Mouse (Mus musculus): ENCODE measurements around the gene Gm3002.
"Not testable (repeated sequence)": the region's sequence is repeated elsewhere in the genome, so short reads cannot be mapped to it uniquely, and the experiment has no call there.

Gm3002 gene

DNA sequence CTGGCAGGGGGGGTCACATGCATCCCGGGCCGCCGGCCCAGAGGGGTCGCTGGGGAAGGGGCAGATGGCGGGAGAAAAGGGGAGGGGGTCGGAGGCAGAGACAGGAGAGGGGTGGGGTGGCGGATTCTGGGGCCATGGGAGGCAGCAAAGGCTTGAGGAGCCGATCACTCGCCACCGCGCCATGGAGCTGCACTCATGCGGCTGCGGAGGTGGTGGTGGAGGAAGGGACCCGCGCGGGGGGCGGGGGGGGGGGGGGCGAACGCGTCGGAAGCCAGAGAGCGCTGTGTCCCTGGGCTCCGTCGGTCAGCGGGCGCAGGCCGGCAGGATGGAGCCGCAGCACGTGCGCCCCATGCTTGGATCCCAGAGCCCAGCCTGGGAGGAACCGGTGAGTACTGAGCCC is at the start of gene Gm3002:
TSS of gene Gm3002 (plus strand) at position 301 of the 400 bp plus-strand sequence.
- CTCF ChIA-PET = not testable (repeated sequence)

DNA sequence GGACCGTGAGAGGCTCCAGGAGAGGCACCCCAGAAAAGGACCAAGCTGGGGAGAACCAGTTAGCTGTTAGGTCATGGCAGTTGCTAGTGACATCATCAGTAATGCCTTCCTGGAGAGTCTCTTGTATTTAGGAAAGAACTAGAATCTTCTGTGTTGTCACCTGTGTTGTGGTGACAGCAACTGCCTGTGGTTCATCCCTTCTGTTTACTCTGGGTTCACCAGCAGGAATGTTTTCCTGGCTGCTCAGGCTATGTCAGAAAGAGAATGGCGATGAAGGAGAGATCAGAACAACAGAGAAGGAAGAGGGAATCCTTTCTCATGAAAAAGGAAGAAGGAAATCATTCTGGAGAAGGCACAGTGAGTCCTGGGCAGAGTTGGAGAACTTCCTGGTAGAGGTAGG is 36.1 kb downstream of the Gm3002 start, which contains the start of gene Gm3033:
TSS of gene Gm3033 (plus strand) at position 301 of the 400 bp plus-strand sequence.
- CTCF ChIA-PET = not testable (repeated sequence)

DNA sequence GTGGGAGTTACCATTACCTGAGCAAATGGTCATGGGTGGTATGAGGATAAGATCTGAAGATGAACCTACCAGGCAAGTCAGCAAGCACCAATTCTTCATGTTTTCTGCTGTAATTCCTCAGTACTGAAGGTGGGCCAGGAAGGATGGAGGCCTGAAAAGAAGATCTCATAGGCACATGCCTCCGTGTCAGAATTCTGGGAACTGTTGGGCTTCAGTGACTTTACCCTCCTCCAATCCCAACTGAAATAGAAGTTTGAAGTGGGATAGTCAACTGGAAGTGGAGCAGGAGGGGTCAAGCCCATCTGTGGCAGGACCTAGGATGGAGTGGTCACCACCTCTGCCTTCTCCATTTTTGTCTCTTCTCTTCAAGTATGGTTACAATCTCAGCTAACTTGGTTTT is 74.0 kb downstream of the Gm3002 start, which contains the start of gene Gm2916:
TSS of gene Gm2916 (plus strand) at position 301 of the 400 bp plus-strand sequence.
- CTCF ChIA-PET = not testable (repeated sequence)

DNA sequence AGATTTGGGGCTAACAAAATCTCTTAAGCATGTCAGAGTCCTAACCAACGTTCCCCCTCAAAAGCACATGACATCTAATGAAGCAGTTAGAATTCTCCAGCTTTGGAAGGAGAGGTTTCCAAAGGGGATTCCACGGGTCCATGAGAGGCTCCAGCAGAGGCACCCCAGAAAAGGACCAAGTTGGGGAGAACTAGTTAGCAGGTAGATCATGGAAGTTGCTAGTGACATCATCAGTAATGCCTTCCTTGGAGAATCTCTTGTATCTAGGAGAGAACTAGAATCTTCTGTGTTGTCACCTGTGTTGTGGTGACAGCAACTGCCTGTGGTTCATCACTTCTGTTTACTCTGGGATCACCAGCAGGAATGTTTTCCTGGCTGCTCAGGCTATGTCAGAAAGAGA is 121.6 kb downstream of the Gm3002 start, which contains the start of gene Gm3029:
TSS of gene Gm3029 (plus strand) at position 301 of the 400 bp plus-strand sequence.
- CTCF ChIA-PET = not testable (repeated sequence)

DNA sequence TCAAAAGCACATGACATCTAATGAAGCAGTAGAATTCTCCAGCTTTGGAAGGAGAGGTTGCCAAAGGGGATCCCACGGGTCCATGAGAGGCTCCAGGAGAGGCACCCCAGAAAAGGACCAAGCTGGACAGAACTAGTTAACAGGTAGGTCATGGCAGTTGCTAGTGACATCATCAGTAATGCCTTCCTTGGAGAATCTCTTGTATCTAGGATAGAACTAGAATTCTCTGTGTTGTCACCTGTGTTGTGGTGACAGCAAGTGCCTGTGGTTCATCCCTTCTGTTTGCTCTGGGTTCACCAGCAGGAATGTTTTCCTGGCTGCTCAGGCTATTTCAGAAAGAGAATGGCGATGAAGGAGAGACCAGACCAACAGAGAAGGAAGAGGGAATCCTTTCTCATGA is 153.4 kb downstream of the Gm3002 start, which contains the start of gene Gm3095:
TSS of gene Gm3095 (plus strand) at position 301 of the 400 bp plus-strand sequence.
- CTCF ChIA-PET = not testable (repeated sequence)

DNA sequence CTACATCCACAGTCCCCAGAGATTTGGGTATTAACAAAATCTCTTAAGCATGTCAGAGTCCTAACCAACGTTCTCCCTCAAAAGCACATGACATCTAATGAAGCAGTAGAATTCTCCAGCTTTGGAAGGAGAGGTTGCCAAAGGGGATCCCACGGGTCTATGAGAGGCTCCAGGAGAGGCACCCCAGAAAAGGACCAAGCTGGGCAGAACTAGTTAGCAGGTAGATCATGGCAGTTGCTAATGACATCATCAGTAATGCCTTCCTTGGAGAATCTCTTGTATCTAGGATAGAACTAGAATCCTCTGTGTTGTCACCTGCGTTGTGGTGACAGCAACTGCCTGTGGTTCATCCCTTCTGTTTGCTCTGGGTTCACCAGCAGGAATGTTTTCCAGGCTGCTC is 188.2 kb downstream of the Gm3002 start, which contains the start of gene Gm3099:
TSS of gene Gm3099 (plus strand) at position 301 of the 400 bp plus-strand sequence.
- CTCF ChIA-PET = not testable (repeated sequence)

Measured in spleen, embryonic (tissue).